18 mouse cellular contexts compared by ENCODE assay signal in the genomic region with DNA sequence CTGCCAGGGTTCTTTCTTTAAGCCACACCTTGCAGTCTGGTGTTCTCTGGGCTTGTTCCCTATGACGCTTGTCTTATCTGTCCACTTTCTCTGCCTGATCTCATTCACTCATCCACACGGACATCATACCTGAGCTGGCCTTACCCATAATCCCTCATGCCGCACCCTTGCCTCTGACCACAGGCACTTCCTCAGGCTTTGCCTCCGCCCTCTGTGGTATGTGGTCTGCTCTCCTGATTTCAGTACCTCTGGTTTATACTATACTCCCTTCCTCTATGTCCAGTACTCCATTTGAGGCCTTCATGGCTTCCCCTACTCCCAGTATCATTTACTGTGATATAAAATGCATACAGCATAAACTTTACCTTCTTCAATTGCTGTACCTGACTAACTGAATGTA.
"Had no signal": no experiment of that assay in that cellular context is flagged by ENCODE, and none has a peak within 500 bp of the region (broad histone marks: within the 10 kb centered on the region; RNA-seq: fewer than 3 reads in every experiment).

No protein-coding gene starts in this region.

- ATAC-seq: liver, embryonic 12.5 days; midbrain, embryonic 13.5 days; midbrain, embryonic 16.5 days had no signal

- H3K4me1 ChIP-seq: limb, embryonic 10.5 days; limb, embryonic 13.5 days; lung, embryonic 15.5 days; midbrain, embryonic 10.5 days; midbrain, embryonic 13.5 days had no signal

- H3K4me2 ChIP-seq: limb, embryonic 13.5 days; liver, embryonic 12.5 days; liver, embryonic 15.5 days; lung, embryonic 15.5 days; midbrain, embryonic 13.5 days had no signal

- H3K9me3 ChIP-seq: liver, embryonic 15.5 days; lung, embryonic 15.5 days had no signal

- H3K27me3 ChIP-seq: limb, embryonic 13.5 days; liver, embryonic 12.5 days; liver, embryonic 15.5 days; lung, embryonic 15.5 days; midbrain, embryonic 13.5 days had no signal

- H3K4me3 ChIP-seq: layer of hippocampus, adult 2 months; limb, embryonic 10.5 days; limb, embryonic 13.5 days; liver, embryonic 12.5 days; liver, embryonic 15.5 days; lung, embryonic 15.5 days; midbrain, embryonic 10.5 days; midbrain, embryonic 13.5 days had no signal

- H3K36me3 ChIP-seq: limb, embryonic 10.5 days; limb, embryonic 13.5 days; liver, embryonic 12.5 days; liver, embryonic 15.5 days; lung, embryonic 15.5 days; midbrain, embryonic 10.5 days had no signal

- H3K9ac ChIP-seq: limb, embryonic 13.5 days; liver, embryonic 12.5 days; liver, embryonic 15.5 days; lung, embryonic 15.5 days; midbrain, embryonic 13.5 days had no signal

- DNase-seq: kidney, postnatal 25 days; layer of hippocampus, adult 9-11 months; liver; lung, adult 18-20 months; lung, postnatal 10 days; thymus, adult 18-20 months; thymus, postnatal 14 days; thymus, postnatal 4 days had no signal

- H3K27ac ChIP-seq: kidney, postnatal 0 days; layer of hippocampus, adult 2 months; limb, embryonic 10.5 days; limb, embryonic 13.5 days; liver, embryonic 12.5 days; liver, embryonic 15.5 days; lung, embryonic 15.5 days; midbrain, embryonic 10.5 days; midbrain, embryonic 13.5 days had no signal
